Mouse (Mus musculus): ENCODE results near the gene Afg3l1.
A peak's percentile ranks its signal among the peaks of the same experiment; 100 is the strongest.
"Not testable (repeated sequence)": the region's sequence is repeated elsewhere in the genome, so short reads cannot be mapped to it uniquely, and the experiment has no call there.

The Afg3l1 gene

GRCm38 (mm10) chr8:123518172-123518571, 40.5 kb downstream of the Afg3l1 start:
- no peak for DNase-seq

- peak; percentile 88 to 93 for DNase-seq
These were observed 41.0 kb downstream of the Afg3l1 start, which contains the start of gene Gas8 for GRCm38 (mm10) chr8:123518667-123519066. Gene Gas8, plus strand, starts transcription at chr8:123518834.

GRCm38 (mm10) chr8:123520048-123520447, 42.3 kb downstream of the Afg3l1 start:
- not testable (repeated sequence) for DNase-seq

DNA sequence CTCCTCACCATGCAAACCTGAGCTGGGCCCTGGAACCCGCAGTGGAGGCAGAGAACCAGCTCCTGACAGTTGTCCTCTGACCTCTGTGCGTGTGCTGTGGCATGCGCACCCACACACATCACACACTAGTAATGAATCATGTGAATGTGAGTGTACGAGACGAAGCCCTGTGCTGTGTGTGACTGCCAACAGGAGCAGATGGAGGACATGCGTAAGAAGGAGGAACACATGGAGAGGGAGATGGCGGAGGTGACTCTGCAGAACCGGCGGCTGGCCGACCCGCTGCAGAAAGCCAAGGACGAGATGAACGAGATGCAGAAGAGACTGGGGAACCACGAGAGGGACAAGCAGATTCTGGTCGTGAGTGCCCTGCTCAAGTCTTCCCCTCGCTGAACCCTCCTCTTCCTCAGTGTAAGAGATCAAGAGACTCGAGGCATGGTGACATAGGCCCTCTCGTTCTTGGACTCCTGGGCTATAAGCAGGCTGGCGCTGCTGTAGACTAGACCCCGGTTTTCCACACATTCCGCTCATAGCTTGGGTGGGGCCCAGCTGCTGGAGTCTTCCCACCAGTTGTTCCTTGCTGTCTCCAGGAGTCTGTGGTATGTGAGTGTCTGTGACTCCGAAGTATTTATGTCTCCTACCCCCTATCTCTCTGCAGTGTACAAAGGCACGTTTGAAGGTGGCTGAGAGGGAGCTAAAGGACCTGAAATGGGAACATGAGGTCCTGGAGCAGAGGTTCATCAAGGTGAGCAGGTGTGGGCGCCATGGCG, 50.2 kb downstream of the Afg3l1 start:
- DNase-seq = no peak

DNA sequence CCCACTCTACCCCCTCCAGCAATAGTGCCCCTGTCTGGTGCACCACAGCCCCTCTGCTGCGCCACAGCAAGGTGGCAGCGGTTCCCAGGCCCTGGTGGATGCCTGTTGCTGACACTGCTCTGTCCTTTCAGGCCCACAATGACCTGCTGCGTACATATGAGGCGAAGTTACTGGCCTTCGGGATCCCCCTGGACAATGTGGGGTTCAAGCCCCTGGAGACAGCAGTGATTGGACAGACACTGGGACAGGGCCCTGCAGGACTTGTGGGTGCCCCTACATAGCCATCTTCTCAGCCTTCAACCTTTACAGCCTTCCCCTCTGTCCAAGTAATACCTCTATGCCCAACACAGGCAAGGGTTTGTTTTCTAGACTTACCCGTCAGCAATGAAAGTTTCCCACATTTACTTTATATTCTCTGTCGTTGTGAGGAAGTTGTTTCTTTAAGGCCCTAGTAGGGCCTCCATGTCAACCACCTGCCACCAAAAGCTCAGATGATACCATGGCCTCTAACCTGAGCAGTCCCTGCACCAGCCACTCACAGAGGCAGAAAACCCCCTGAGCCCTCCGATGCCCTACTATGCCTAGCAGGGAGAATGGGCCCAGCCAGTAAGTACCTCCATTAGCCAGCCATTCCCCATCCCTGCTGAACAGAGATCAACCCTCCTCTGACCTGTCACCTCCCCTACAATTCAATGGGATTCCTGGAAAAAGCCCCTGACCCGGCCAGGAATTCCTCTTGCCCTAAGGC, 58.7 kb downstream of the Afg3l1 start:
- no peak for DNase-seq

- DNase-seq = no peak
These were observed 59.3 kb downstream of the Afg3l1 start for GRCm38 (mm10) chr8:123536990-123537380.

DNA sequence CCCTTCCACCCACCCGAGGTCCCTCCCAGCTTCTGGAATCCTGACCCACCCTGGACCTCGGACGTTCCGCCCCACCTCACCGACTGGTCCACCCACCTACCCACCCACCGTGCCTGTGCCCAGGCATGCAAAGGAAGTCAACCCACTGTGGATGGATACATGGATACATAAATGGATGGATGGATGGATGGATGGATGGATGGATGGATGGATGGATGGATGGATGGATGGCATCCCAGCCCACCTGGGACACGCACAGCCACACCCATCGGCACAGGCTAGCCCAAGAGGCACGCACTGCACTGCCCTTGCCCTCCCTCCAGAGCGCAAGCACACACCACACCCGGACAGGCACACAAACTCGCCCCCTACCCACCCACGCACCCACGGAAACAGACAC, 59.9 kb downstream of the Afg3l1 start:
- DNase-seq = not testable (repeated sequence)
